Mouse (Mus musculus): ENCODE data around the gene Gm37240.
"Not testable (repeated sequence)": the region's sequence is repeated elsewhere in the genome, so short reads cannot be mapped to it uniquely, and the experiment has no call there.

Gm37240 gene

DNA sequence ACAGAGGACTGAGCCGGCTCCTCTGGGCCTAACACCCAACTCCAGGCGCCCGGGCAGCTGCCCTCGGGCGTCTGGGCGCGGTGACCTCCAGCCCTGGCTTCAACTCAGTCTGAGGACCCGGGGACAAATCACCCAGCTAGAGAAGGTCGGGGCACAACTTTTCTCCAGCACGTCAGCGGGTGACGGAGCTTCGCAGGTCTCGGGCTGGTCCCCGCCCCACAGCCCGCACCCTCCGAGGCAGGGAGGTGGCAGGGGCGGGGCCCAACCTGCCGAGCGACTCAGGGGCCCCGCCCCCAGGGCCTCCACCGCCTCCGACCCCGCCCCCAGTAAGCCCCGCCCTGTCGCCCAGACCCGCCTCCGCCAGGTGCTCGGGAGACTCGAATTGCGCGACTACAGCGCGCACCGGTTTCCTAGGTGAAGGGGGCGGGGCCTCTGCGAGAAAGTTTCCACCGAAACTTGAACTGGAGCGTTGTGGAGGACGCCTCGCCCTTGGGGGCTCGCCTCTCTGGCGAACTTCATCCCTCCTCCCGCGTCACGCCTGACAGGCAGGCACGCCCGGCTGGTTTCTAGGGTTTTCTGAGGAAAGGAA lies at the start of gene Gm37240, which contains the start of gene Glt28d2:
Gene Gm37240, minus strand, starts transcription at position 280 of the 589 bp plus-strand sequence.
Gene Glt28d2, minus strand, starts transcription at position 278 of the 589 bp plus-strand sequence.
- DNase-seq (ENCODE audit: low read depth, low spot score), result peak; percentile 89

DNA sequence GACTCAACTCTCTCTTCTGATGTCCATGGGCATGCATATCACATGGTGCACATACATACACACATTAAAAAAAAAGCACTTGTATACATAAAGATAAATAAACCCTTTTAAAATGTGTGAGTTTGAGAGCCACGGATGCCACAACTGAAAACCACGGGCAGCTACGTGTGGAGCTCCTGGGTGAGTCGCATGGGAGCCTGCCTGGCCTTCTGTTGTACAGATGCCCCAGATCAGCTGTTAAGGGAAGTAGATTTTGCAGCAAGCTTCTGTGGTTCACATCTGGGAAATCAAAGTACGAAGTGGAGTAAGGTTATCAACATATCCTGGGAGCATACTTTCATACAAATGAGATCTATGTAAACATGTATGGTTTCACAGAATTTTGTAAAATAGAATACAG lies 46.3 kb upstream of the Gm37240 start:
- no peak for DNase-seq (ENCODE audit: low read depth, low spot score)

DNA sequence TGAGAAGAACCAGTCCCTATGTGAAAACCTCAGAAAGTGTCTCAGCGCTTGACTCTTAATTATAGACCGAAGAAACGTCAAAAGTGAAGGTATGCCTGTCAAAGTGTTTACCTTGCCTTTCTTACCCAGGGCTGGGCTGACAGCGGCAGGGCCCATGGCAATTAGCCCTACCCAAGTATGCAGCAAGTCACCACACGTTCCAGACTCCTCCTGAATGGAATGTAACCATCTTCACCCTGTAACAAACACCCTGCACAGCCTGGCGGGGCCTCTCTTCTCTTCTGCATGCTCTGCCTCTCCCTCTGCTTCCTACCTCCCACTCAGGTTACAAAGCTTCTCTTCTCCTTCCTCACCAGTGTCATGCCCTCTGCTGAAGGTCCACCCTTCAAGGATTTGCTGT lies 44.5 kb upstream of the Gm37240 start:
- no peak for DNase-seq (ENCODE audit: low read depth, low spot score)

DNA sequence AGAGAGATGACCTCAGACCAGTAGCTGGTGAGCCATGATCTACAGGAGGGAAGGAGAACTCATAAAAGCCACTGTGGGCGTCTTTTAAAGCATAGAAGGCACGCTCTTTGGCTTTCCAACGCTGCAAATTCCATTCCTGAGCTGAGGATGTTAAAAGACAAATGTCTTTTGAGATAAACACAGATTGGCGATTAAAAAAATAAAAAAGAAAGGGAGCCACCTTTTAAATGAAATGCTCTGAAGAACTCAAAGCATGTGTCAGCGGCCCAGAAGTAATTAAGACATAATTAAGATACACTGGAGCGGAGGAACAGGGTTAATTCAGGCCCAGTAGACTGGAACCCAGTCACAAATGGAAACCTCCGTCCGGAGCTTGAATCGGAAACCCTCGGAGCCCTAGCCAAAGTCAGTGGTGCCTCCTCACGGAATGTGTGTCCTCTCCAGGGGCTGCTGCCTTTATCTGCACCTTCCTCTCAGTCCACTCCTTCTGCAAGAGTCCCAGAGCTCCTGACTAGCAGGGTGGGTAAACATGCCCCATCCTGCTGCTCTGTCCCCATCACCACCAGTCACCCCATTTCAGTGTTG lies 43.4 kb upstream of the Gm37240 start:
- no peak for DNase-seq (ENCODE audit: low read depth, low spot score)

DNA sequence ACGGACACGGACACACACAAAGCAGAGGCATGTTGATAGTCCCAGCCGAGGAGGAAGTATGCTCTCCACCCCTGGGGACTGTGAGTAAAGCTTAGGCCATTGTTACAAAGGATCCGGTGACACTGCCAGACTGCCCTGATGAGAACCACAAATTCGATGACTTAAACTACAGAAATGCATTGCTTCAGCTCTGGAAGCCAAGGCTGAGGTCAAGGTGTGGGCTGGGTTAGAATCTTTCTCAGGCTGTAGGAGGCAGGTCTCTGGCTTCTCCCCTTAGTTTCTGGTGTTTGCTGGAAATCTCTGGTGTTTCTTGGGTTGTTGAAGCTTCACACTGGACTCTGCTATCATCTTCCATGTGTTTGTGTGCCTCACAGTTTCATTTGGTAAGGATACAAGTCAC lies 42.4 kb upstream of the Gm37240 start:
- DNase-seq (ENCODE audit: low read depth, low spot score), result no peak

DNA sequence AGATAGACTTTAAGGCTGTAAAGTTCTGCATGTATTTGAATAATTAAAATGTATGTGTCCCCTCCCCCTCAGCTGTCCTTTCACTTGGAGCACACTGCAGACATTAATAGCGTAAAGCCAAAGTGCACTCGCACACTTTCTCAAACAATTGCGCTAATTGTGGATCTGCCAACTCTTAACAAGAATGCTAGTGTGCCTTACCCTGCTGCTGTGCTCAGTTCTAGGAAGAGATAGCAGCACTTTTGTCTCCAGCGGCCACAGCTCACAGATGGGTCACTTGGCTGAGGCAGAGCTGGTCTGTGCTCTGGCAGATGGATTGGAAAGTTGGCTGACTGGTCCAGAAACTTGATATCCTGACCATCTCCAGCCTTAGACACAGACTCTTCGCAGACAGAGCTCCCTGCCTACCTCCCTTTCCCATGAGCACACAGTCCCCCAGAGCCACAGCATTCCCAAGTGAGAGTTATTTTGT lies 40.9 kb upstream of the Gm37240 start:
- no peak for DNase-seq (ENCODE audit: low read depth, low spot score)

DNA sequence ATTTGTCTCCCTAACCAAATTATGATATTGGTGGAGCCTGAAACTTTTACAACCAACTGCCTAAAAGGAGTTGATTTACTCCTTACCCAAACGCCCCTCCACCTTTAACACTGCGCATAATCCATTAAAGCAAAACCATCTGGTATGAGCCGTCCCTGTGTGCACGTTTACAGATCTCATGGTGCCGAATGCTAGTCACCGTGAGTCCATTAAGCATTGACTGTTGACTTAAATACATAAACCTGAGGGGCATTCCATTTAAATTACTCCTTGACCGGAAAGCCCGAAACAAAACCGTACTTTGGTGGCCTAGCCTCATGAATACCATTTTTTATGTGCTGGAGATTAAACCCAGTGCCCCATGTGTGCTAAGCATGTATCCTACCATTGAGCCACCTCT lies 40.0 kb upstream of the Gm37240 start:
- no peak for DNase-seq (ENCODE audit: low read depth, low spot score)

- DNase-seq (ENCODE audit: low read depth, low spot score), result peak; percentile 85
These were observed 36.9 kb upstream of the Gm37240 start for GRCm38 (mm10) chr3:85923954-85924945.

- no peak for DNase-seq (ENCODE audit: low read depth, low spot score)
These were observed 36.0 kb upstream of the Gm37240 start for GRCm38 (mm10) chr3:85923343-85923742.

GRCm38 (mm10) chr3:85922331-85922730 lies 35.0 kb upstream of the Gm37240 start:
- DNase-seq (ENCODE audit: low read depth, low spot score), result no peak

- DNase-seq (ENCODE audit: low read depth, low spot score), result not testable (repeated sequence)
These were observed 33.4 kb upstream of the Gm37240 start for GRCm38 (mm10) chr3:85920671-85921070.

- DNase-seq (ENCODE audit: low read depth, low spot score), result peak; percentile 35
These were observed 30.3 kb upstream of the Gm37240 start for GRCm38 (mm10) chr3:85917600-85917999.

DNA sequence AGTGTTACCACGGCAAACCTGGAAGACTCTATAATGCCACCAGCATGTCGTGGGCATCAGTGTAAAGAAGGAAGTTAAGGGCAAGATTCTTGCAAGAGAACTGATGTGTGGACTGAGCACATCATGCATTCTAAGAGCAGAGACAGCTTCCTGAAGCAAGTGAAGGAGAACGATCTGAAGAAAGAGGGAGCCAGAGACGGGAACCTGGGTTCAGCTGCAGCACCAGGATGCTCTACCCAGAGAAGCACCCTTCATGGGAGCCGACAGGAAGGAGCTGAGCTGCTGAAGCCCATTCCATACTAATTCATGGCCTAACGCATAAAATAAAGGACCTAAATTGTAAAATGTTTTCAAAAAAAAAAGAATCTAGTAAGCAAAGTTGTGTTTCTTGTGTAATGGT lies 27.5 kb upstream of the Gm37240 start:
- DNase-seq (ENCODE audit: low read depth, low spot score), result no peak

DNA sequence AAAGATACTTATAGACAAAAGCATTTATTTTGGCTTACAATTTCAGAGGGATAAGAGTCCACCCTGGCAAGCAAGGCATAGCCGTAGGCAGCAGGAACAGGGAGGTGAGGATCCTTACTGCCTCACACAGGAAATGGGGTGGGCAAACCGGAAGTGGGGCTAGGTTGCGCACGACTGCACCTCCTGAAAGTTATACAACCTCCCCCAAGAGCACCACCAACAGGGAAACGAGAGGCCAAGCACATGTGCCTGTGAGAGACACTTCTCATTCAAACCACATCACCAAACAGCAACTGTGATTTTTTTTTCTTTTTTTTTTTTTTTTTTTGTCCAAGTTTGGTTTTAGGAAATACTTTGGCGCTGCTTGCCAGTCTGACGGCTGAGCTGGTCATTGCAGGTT lies 19.8 kb upstream of the Gm37240 start:
- DNase-seq (ENCODE audit: low read depth, low spot score), result no peak

DNA sequence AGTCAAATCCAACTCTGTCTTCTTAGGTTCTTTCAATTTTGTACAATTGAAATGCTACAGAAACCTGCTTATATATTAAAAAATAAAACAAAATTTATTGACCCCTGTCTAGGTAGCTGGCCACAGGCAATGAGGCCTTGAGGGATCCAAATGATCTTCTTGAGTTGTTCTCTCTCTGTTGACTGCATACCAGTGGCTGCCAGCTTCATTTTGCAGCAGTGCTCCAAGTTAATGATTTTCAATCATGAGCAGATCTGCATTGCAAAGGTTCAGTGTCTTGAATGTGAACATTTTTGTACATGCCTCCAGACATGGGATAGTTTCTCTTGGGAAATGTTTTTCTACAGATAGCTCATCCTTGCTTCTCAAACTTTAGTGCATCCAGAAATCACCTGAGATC lies 17.1 kb upstream of the Gm37240 start:
- DNase-seq (ENCODE audit: low read depth, low spot score), result no peak

GRCm38 (mm10) chr3:85895020-85895419 lies 7.7 kb upstream of the Gm37240 start:
- DNase-seq (ENCODE audit: low read depth, low spot score), result no peak

DNA sequence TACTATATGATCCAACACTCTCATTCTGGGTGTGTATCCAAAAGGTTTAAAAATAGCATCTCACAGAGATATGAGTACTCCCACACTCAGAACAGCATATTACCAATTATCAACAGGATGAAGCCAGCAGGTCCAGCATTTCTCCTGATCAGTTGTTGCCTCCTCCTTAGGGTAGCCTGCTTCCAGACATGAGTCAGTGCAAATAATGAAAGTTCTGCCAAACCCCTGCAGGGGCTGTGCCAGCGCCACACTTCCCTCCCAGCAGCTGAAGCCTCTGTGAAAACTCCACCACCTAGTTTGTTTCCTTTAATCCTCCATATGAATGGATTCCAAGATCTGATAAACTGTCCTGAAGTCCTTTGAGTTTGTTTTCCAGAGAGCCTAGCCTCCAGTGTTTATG lies 4.3 kb upstream of the Gm37240 start:
- no peak for DNase-seq (ENCODE audit: low read depth, low spot score)

- DNase-seq (ENCODE audit: low read depth, low spot score), result no peak
These were observed 928 bp upstream of the Gm37240 start for GRCm38 (mm10) chr3:85888221-85888671.

DNA sequence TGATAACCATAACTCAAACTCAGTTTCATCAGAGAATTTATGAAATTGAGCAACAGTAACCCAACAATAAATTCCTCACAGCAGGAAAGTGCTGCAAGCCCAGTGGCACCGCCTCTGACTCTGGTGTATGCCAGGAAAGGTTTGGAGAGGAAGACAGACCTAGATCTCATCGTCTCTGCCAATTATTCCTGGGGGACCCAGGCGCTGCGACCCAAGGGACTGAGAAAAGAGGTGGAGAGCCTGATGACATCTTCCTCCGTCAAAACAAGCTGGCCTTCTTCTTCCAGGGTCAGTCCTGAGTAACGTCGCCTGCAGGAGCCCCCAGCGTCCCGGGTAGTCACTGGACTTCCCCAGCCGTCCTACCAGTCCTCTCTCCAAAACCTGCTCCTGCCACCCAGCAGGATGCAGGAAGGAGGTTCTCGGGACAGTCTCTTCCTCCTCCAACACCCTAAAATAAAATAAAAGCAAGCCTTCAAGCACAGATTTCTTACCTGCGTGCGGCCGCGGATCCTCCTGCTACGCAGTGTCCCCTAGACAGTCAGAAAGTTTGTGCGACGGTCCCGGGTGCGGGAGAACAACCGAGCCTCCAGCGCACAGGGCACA lies 581 bp downstream of the Gm37240 start:
- no peak for DNase-seq (ENCODE audit: low read depth, low spot score)

- DNase-seq (ENCODE audit: low read depth, low spot score), result no peak
These were observed 1.4 kb downstream of the Gm37240 start for GRCm38 (mm10) chr3:85885906-85886305.

- no peak for DNase-seq (ENCODE audit: low read depth, low spot score)
These were observed 6.6 kb downstream of the Gm37240 start for GRCm38 (mm10) chr3:85880687-85881086.

DNA sequence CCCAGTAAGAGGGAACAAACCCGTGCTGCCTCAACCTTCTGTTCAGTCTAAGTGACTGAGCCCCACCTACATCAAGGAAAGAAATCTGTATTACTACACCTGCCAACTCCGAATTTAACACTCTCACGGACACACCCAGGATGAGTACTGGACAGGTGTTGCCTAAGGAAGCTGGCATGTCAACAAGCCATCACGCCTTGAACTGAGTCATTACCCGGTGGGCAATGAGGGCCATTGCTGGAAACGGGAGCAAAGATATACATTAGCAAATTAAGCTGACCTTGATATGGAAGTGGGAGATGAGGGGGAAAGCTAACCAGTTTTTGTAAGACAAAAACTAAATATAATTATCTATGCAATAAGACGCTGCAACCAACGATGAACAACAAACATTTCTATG lies 7.2 kb downstream of the Gm37240 start:
- DNase-seq (ENCODE audit: low read depth, low spot score), result no peak

Measured in mesoderm, embryonic 11.5 days (tissue).